Mouse (Mus musculus) spleen, postnatal 10 days (tissue): ENCODE data around the gene Tmem169.

Source experiments
- DNase-seq, 2 experiments: peaks; one replicate each; pipeline ENCODE4 v3.0.0; 2021 to 2022; ENCODE audit warnings: low spot score in 2 of 2

Tmem169 gene

DNA sequence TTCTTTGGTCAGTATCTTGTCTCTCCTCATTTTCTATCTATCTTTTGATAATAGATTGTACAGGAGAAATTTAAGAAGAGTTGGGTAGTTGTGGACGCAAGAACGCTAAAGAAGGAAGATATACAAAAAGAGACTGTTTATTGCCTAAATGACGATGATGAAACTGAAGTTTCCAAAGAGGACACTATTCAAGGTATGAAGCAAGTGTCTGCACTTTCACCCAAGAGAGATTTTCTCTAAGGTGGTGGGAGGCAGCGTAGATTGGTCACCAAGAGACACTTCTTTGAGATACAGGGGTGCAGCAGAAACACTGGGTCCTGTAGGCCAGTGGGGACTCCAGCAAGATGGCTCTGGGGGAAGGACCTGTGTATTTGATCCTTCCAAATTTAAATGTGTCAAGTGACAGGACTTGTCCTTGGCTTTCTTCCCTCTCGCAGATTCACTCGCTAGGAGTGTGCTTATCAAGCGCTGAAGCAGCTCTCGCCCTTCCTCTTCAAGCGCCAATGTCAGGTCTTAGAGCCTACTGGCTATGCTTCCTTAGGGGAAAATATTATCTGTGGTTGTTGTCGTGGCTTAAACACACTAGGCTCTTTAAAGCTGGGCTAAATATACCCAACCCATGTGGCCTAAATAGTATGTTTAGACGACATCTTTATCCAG lies 42.1 kb downstream of the Tmem169 start:
- DNase-seq: no peak

- DNase-seq: no peak
Measured at GRCm38 (mm10) chr1:72334807-72335206, 50.6 kb downstream of the Tmem169 start.

DNA sequence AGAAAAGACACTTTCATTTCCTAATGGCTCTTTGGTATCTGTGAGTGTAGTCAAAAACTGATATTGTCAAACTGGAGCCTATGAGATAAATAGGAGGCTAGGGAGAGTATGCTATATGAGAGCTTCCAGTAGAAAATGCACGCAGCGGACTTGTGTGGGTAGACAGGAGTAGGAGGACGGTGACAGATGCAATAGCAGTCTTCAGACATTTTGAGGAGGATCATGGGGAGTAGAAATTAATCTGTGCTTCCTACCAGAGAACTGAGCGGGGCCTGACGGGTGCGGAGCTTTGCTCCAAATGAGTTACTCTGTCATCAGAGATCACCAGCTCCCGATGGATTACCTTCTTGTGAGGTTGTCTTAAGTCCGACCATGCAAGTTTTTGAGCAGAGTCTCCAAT lies 52.6 kb downstream of the Tmem169 start:
- DNase-seq: no peak

GRCm38 (mm10) chr1:72338341-72338740 lies 54.2 kb downstream of the Tmem169 start:
- DNase-seq: no peak

GRCm38 (mm10) chr1:72347873-72348272 lies 63.7 kb downstream of the Tmem169 start:
- DNase-seq: no peak
